Mouse (Mus musculus) heart, embryonic 12.5 days (tissue): ENCODE data around the gene Supt7l. TPM values are rescaled to one million over a fixed set of nuclear protein-coding genes. Genes with fewer than 3 reads are reported as not detected.
"Not testable (repeated sequence)": the region's sequence is repeated elsewhere in the genome, so short reads cannot be mapped to it uniquely, and the experiment has no call there.

Experiments used
- ATAC-seq: fragments of 200-750 bp; cut with Nextera tagmentation; 2 replicates; pipeline ENCODE4 v1.8.0; 2017; ENCODE audit warnings: moderate TSS enrichment, moderate library complexity; ENCODE audit not compliant: insufficient number of reproducible peaks, low FRiP score
- H3K27ac ChIP-seq: fragments of 300-500 bp; sonication (generic); 2 replicates; pipeline ENCODE4 v1.5.1; 2016; ENCODE audit warnings: mild to moderate bottlenecking, moderate library complexity; ENCODE audit not compliant: poor library complexity, severe bottlenecking
- H3K27me3 ChIP-seq: fragments of 300-500 bp; sonication (generic); replicated peaks from 2 replicates; pipeline ENCODE4 v1.6.1; 2016; ENCODE audit warnings: mild to moderate bottlenecking, moderate library complexity
- H3K36me3 ChIP-seq: fragments of 300-500 bp; sonication (generic); 2 replicates; pipeline ENCODE4 v1.6.1; 2016; ENCODE audit warnings: mild to moderate bottlenecking, moderate library complexity
- H3K4me1 ChIP-seq: fragments of 300-500 bp; sonication (generic); replicated peaks from 2 replicates; pipeline ENCODE4 v1.6.1; 2016; ENCODE audit warnings: mild to moderate bottlenecking
- H3K4me2 ChIP-seq: fragments of 300-500 bp; sonication (generic); 2 replicates; pipeline ENCODE4 v1.6.1; 2016; ENCODE audit warnings: mild to moderate bottlenecking, moderate library complexity
- H3K4me3 ChIP-seq: fragments of 300-500 bp; sonication (generic); 2 replicates; pipeline ENCODE4 v1.5.1; 2016; ENCODE audit warnings: mild to moderate bottlenecking
- H3K9ac ChIP-seq: fragments of 300-500 bp; sonication (generic); 2 replicates; pipeline ENCODE4 v1.6.1; 2016; ENCODE audit warnings: mild to moderate bottlenecking, moderate library complexity
- H3K9me3 ChIP-seq: fragments of 300-500 bp; sonication (generic); replicated peaks from 2 replicates; pipeline ENCODE4 v1.6.1; 2016; ENCODE audit warnings: mild to moderate bottlenecking, moderate library complexity
- WGBS: fragments of 180-500 bp; shearing (Covaris S2); methylation state at CpG from one replicate; pipeline ENCODE4 v1.1.7; 2016; 5-methylcytosine and 5-hydroxymethylcytosine counted together
- polyA plus RNA-seq: library from polyadenylated mRNA; unstranded; fragments of >200 nt; fragmentation: Nextera tagmentation; extraction: Ambion mirVana; gene quantifications from 2 replicates; pipeline ENCODE4 v1.2.1, GENCODE M21; 2016

The Supt7l gene
- polyA plus RNA-seq = 18.2 and 20.4 TPM in 2 replicates

- H3K27me3 ChIP-seq, ATAC-seq, H3K9me3 ChIP-seq: not testable (repeated sequence)
- peaks cover 40% of the 10 kb centered on the region for H3K36me3 ChIP-seq
- H3K4me3 ChIP-seq = peak within 1 kb of the TSS; percentile 82
- H3K4me2 ChIP-seq = peak within 1 kb of the TSS; percentile 98
- H3K9ac ChIP-seq = peak within 1 kb of the TSS; percentile 84
- 75% methylated on average over 11 of the region's 11 CpGs for WGBS
- peak within 1 kb of the TSS; percentile 55; the same call in 1 of the 2 replicates for H3K27ac ChIP-seq
- H3K4me1 ChIP-seq = peaks cover 15% of the 10 kb centered on the region
Observed at GRCm38 (mm10) chr5:31527707-31528106, at the start of gene Supt7l. Supt7l (minus strand) TSS chr5:31527807.

DNA sequence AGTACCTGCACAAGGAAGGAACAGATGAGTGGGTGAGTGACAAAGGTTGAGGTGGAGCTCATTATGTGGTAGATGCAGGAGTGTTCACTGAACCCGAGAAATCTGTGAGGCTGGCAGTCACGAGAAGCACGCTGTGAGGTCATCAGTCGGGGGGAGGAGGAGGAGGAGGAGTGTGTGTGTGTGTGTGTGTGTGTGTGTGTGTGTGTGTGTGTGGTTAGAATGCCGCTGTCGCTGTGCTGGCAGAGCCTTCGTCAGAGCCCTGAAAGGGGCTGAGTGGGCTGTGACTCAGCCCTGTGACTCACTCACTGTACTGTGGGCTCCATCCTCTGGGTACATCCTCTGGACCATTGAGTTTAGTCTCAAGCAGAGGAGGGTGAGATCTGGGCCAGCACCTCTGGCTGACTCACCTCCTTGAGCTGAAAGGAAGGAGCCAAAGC is 49.0 kb upstream of the Supt7l start:
- no peaks in the 10 kb centered on the region for H3K27me3 ChIP-seq
- no peaks in the 10 kb centered on the region for H3K36me3 ChIP-seq
- H3K27ac ChIP-seq = no peak overlapping the region
- no peak overlapping the region for H3K4me2 ChIP-seq
- no peaks in the 10 kb centered on the region for H3K9me3 ChIP-seq
- no peak overlapping the region for H3K4me3 ChIP-seq
- H3K4me1 ChIP-seq = peaks cover 7% of the 10 kb centered on the region
- ATAC-seq = peak; percentile 51; the same call in 1 of the 2 replicates
- WGBS = 71% methylated on average over 7 of the region's 7 CpGs
- H3K9ac ChIP-seq = no peak overlapping the region

DNA sequence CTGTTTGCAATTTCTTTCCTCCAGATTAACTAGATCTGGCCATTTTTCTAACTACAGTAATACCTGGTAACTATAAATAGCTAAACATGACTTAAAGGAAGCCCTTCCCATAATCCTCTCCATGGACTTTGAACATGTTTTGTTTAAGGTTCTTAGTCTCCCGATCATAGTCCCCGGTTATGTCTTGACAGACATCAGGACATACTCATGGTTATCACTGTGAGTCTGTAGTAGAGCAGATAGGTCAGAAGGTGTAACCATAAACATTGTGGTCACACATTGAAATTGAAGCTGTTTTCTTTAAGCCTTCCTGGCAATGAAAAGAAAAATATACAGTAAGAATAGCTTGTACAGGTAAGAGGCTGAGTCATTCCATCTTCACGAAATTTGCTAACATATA is 46.1 kb upstream of the Supt7l start:
- no peak overlapping the region for H3K27ac ChIP-seq
- H3K4me1 ChIP-seq = peaks cover 32% of the 10 kb centered on the region
- no peak for ATAC-seq
- no peaks in the 10 kb centered on the region for H3K36me3 ChIP-seq
- H3K4me2 ChIP-seq = no peak overlapping the region
- no peaks in the 10 kb centered on the region for H3K9me3 ChIP-seq
- H3K27me3 ChIP-seq = no peaks in the 10 kb centered on the region
- no peak overlapping the region for H3K9ac ChIP-seq
- WGBS = 82% methylated on average over 3 of the region's 3 CpGs
- H3K4me3 ChIP-seq = no peak overlapping the region

DNA sequence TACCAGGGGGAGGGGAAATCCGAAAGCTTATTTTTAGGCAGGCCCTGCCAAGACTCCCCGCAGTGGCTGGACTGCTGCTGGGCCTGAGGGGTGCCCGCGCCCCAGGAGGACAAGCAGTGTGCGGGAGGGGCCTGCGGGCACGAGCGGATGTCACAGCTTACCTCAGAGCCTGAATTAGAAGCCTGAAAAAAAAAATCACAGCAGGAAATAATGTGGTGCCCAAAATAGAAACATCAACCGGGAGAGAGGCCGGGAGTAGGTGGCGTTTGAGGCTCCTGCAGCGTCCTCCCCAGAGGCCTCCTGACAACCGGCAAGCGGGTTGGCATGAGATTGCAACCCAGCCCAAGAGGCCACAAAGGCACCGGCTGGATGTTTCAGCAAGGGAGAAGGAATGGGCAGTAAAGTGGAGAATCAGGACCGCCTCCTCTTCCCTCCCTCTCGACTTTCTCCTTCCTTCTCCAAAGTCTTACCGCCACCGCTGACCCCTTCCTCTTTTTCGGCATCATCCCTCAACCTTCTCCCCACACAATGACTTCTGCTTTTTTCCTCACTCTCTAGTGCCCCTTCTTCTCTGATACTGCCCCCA is 43.5 kb upstream of the Supt7l start:
- H3K9me3 ChIP-seq = no peaks in the 10 kb centered on the region
- peak overlapping the region; percentile 72 for H3K9ac ChIP-seq
- peak overlapping the region; percentile 64 for H3K4me2 ChIP-seq
- ATAC-seq = peak; percentile 81
- H3K4me1 ChIP-seq = peaks cover 44% of the 10 kb centered on the region
- H3K27me3 ChIP-seq = no peaks in the 10 kb centered on the region
- no peaks in the 10 kb centered on the region for H3K36me3 ChIP-seq
- WGBS = 8% methylated on average over 20 of the region's 20 CpGs
- H3K4me3 ChIP-seq = peak overlapping the region; percentile 22
- H3K27ac ChIP-seq = peak overlapping the region; percentile 100

GRCm38 (mm10) chr5:31567951-31568657 is 40.5 kb upstream of the Supt7l start:
- 31% methylated on average over 5 of the region's 5 CpGs for WGBS
- peak; percentile 66; the same call in 1 of the 2 replicates for ATAC-seq
- no peaks in the 10 kb centered on the region for H3K27me3 ChIP-seq
- H3K36me3 ChIP-seq = no peaks in the 10 kb centered on the region
- no peak overlapping the region for H3K4me2 ChIP-seq
- no peak overlapping the region for H3K9ac ChIP-seq
- H3K9me3 ChIP-seq = no peaks in the 10 kb centered on the region
- peak overlapping the region; percentile 100 for H3K27ac ChIP-seq
- H3K4me3 ChIP-seq = no peak overlapping the region
- peaks cover 63% of the 10 kb centered on the region for H3K4me1 ChIP-seq

DNA sequence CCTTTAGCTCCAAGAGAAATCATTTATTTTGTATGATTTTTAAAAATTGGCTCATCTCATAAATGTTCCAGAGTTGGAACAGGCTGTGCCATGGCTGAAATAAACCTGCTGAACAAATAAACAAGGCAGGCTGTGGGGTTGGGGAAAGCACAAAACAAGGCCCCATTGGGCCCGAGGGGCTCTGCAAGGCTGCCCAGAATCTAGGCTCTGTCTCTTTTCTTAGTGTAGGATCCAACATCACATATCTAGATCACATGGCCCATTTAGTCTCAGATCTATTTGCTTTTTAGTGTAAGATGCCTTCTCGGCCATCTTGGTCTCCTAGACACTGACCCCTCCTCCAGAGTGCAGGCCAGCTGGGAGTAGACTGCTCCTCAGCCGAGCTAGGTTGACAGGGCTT is 38.9 kb upstream of the Supt7l start:
- no peak for ATAC-seq
- Histone ChIP-seq H3K27ac (no peak overlapping the region), H3K4me1 (peaks cover 55% of the 10 kb centered on the region), H3K36me3 (no peaks in the 10 kb centered on the region), H3K9ac (no peak overlapping the region), H3K27me3 (no peaks in the 10 kb centered on the region), H3K9me3 (no peaks in the 10 kb centered on the region), H3K4me2 (no peak overlapping the region), H3K4me3 (no peak overlapping the region)
- WGBS = 67% methylated on average over 3 of the region's 3 CpGs

DNA sequence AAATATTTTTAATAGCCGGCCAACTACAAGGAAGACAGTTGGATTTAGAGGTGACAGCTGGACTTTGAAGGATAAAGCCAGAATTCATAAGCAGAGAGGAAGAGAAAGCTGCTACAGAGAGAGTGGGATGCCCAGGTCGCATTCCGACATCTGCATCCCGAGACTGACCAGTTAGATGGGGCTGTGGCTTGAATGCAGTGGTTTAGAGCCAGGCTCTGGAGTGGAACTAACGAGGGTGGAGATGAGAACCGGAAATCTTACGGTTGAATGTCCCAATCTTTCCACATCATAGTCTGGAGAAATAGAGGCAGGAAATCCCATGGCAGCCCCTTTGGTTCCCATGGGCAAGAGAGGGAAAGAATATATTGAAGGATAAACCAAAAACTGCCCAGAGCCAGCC is 38.4 kb upstream of the Supt7l start:
- no peaks in the 10 kb centered on the region for H3K27me3 ChIP-seq
- H3K4me1 ChIP-seq = peaks cover 52% of the 10 kb centered on the region
- no peak overlapping the region for H3K9ac ChIP-seq
- no peaks in the 10 kb centered on the region for H3K36me3 ChIP-seq
- H3K4me3 ChIP-seq = no peak overlapping the region
- H3K27ac ChIP-seq = no peak overlapping the region
- ATAC-seq = no peak
- H3K9me3 ChIP-seq = no peaks in the 10 kb centered on the region
- WGBS = 92% methylated on average over 7 of the region's 7 CpGs
- H3K4me2 ChIP-seq = no peak overlapping the region

DNA sequence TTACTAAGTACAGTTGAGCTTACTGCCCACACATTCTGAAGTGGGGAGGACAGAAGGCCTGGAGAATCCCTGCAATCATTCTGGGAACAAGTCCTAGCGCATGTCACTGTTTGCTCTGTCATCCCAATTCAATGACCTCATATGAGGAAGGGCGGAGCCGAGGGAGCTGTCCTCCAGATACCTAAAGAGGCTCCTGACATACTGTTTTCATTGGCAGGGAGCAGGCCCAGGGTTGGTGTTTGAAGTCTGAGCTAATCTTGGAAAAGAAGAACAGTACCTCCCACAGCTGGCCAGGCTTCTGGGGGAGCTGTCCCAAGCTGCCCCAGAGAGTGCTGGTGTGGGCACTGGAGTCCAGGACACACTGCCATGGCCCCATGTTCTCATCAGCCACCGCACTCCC is 37.4 kb upstream of the Supt7l start:
- peak; percentile 19; the same call in 1 of the 2 replicates for ATAC-seq
- H3K36me3 ChIP-seq = peaks cover 7% of the 10 kb centered on the region
- H3K4me2 ChIP-seq = no peak overlapping the region
- peak overlapping the region; percentile 69 for H3K27ac ChIP-seq
- H3K9me3 ChIP-seq = no peaks in the 10 kb centered on the region
- 49% methylated on average over 4 of the region's 4 CpGs for WGBS
- H3K9ac ChIP-seq = no peak overlapping the region; the same call in 1 of the 2 replicates
- H3K4me3 ChIP-seq = no peak overlapping the region
- peaks cover 42% of the 10 kb centered on the region for H3K4me1 ChIP-seq
- no peaks in the 10 kb centered on the region for H3K27me3 ChIP-seq

DNA sequence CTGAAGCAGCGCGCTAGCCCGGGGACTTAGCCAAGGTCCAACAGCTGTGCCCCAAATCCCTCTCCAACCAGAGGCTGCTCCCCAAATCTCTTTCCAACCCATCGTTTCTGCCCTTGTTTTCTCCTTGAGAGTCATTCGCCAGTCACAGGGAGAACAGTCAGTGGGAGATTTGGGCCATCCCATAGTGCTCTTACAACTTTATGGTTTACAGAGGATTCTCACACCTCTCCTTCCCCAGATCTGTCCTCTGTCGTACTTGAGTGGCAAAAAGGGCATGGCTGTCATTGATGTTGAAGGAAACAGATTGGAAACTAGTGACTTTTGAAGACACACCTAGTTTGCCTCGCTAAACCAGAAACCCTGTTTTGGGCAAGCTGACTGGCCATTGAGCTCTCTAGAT is 36.3 kb upstream of the Supt7l start:
- 32% methylated on average over 7 of the region's 7 CpGs for WGBS
- 0 out of 2 replicates have a peak overlapping the region, but pooled peaks have one; percentile 69 for H3K27ac ChIP-seq
- no peaks in the 10 kb centered on the region for H3K9me3 ChIP-seq
- H3K4me1 ChIP-seq = peaks cover 33% of the 10 kb centered on the region
- no peak overlapping the region for H3K4me3 ChIP-seq
- no peak overlapping the region for H3K9ac ChIP-seq
- no peak for ATAC-seq
- H3K4me2 ChIP-seq = peak overlapping the region; percentile 21; the same call in 1 of the 2 replicates
- H3K36me3 ChIP-seq = peaks cover 16% of the 10 kb centered on the region
- H3K27me3 ChIP-seq = no peaks in the 10 kb centered on the region

GRCm38 (mm10) chr5:31563496-31563895 is 35.9 kb upstream of the Supt7l start:
- Histone ChIP-seq H3K4me3 (no peak overlapping the region), H3K9ac (no peak overlapping the region), H3K27me3 (no peaks in the 10 kb centered on the region), H3K4me1 (peaks cover 29% of the 10 kb centered on the region), H3K36me3 (peaks cover 16% of the 10 kb centered on the region), H3K9me3 (no peaks in the 10 kb centered on the region), H3K4me2 (peak overlapping the region; percentile 21; the same call in 1 of the 2 replicates), H3K27ac (0 out of 2 replicates have a peak overlapping the region, but pooled peaks have one; percentile 31)
- no peak for ATAC-seq
- WGBS = 3% methylated on average over 6 of the region's 6 CpGs

DNA sequence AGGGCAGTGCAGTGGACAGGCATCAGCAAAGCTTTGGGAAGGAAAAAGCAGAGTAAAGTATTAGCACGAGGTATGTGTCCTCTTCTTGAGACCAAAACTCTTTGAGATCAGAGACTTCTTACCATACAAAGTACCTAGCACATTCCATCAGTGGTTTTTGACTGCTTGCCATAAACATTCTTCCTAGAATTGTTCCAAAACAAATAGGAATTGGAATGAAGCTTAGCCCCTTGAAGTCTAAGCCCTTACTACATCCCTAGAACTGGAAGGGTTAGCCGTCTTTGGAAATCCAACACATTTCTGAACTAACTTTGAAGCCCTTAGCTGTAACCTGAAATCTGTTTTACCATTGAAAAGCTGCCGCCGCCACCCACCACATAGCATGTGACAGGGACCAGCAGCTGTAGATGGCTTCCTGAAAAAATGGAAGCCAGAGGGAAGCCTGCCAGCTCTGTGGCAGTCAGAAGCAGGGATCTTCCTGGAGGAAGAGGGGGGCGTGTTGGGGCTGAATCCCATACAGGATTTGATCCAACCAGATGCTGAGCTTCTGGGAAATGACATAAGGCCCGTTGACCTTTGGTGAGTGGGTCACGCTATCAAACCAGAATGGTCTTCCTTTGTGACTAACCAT is 34.5 kb upstream of the Supt7l start:
- ATAC-seq = no peak
- 86% methylated on average over 7 of the region's 7 CpGs for WGBS

More for the DNA sequence above, 34.5 kb upstream of the Supt7l start:
- peaks cover 24% of the 10 kb centered on the region for H3K36me3 ChIP-seq
- no peak overlapping the region for H3K27ac ChIP-seq
- H3K4me3 ChIP-seq = no peak overlapping the region
- no peak overlapping the region for H3K9ac ChIP-seq
- no peak overlapping the region for H3K4me2 ChIP-seq
- H3K4me1 ChIP-seq = peaks cover 18% of the 10 kb centered on the region
- no peaks in the 10 kb centered on the region for H3K27me3 ChIP-seq
- H3K9me3 ChIP-seq = no peaks in the 10 kb centered on the region
